Mouse (Mus musculus): Measurements from ENCODE around the gene Kif16b. TPM values are rescaled to one million over a fixed set of nuclear protein-coding genes. Genes with fewer than 3 reads are reported as not detected.

The Kif16b gene
- polyA plus RNA-seq, 1 experiment from 2014 or later, result 8.0 TPM

GRCm38 (mm10) chr2:142879257-142879818 lies 22.0 kb downstream of the Kif16b start:
- Histone ChIP-seq H3K36me3 (ENCODE audit: control insufficient read depth, insufficient read depth, low read length) (no peaks in the 10 kb centered on the region), H3K4me2 (replicated peaks; ENCODE audit: low read depth) (no peak overlapping the region), H3K27me3 (ENCODE audit: control insufficient read depth, insufficient read depth, low read length) (no peaks in the 10 kb centered on the region), H3K9me3 (ENCODE audit: control insufficient read depth, low read length) (no peaks in the 10 kb centered on the region), H3K9ac (ENCODE audit: low read length) (no peak overlapping the region), H3K4me1 (replicated peaks; ENCODE audit: control insufficient read depth, insufficient read depth) (0 out of 2 replicates have a peak, but pooled peaks cover 4% of the 10 kb centered on the region), H3K27ac (replicated peaks) (no peak overlapping the region), H3K4me3 (ENCODE audit: low read depth, low read length) (no peak overlapping the region)
- DNase-seq (ENCODE audit: low spot score), result no peak
- 68% methylated on average over 8 of the region's 8 CpGs for WGBS
- TF ChIP-seq CTCF (IDR thresholded peaks at IDR 0.05; ENCODE audit: low read depth), result no peak
- no peak for TF ChIP-seq EP300 (optimal IDR thresholded peaks at IDR 0.05)
- ATAC-seq (ENCODE audit: low FRiP score, low TSS enrichment), result 0 out of 2 replicates have a peak, but pooled peaks have one; percentile 29

DNA sequence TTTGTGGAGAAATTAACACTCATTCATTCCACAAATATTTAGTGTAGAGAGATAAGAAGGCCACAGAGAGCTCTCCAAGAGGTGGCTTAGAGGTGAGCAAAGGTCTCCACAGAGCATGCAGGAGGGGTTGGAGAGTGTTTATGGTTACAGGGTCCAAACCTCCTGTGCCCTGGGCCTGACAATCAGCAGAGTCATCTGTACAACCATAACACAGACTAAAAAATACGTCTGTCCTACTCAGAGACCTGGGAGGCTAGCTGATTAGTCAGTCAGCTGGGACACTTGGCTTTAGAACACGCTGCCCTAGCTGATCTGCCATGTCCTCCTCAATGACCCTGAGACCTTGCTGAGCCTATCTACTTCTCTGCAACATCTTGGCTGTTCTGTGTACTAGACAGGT lies 24.7 kb downstream of the Kif16b start:
- Histone ChIP-seq H3K36me3 (ENCODE audit: control insufficient read depth, insufficient read depth, low read length) (no peaks in the 10 kb centered on the region), H3K4me1 (replicated peaks; ENCODE audit: control insufficient read depth, insufficient read depth) (no peaks in the 10 kb centered on the region), H3K27me3 (ENCODE audit: control insufficient read depth, insufficient read depth, low read length) (no peaks in the 10 kb centered on the region), H3K4me3 (ENCODE audit: low read depth, low read length) (no peak overlapping the region), H3K4me2 (replicated peaks; ENCODE audit: low read depth) (no peak overlapping the region), H3K9me3 (ENCODE audit: control insufficient read depth, low read length) (no peaks in the 10 kb centered on the region), H3K27ac (replicated peaks) (no peak overlapping the region), H3K9ac (ENCODE audit: low read length) (no peak overlapping the region)
- no peak for TF ChIP-seq EP300 (optimal IDR thresholded peaks at IDR 0.05)
- no peak for TF ChIP-seq CTCF (IDR thresholded peaks at IDR 0.05; ENCODE audit: low read depth)
- WGBS, result 53% methylated on average over 2 of the region's 2 CpGs
- no peak for ATAC-seq (ENCODE audit: low FRiP score, low TSS enrichment)
- no peak for DNase-seq (ENCODE audit: low spot score)

DNA sequence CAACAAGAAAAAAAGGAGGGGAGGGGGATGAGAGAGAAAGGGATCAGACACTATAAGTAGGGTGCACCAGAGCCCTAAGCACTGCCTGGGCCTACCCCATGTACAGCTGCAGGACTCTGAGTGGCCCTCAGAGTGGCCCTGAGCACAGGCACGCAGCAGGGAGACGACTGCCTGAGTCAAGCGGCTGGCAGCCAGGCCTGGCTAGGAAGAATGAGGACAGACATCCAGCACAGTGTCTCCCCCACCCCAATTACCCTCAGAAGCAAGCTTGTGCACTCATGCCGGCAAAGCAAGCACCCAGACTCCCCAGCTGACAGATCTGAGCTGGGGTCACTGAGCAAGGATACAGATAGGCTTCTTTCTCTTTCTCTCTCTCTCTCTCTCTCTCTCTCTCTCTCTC lies 25.4 kb downstream of the Kif16b start:
- H3K27me3 ChIP-seq (ENCODE audit: control insufficient read depth, insufficient read depth, low read length), result no peaks in the 10 kb centered on the region
- H3K4me2 ChIP-seq (replicated peaks; ENCODE audit: low read depth), result no peak overlapping the region
- no peaks in the 10 kb centered on the region for H3K9me3 ChIP-seq (ENCODE audit: control insufficient read depth, low read length)
- DNase-seq (ENCODE audit: low spot score) (no peak), ATAC-seq (ENCODE audit: low FRiP score, low TSS enrichment) (no peak)
- WGBS, result 66% methylated on average over 4 of the region's 4 CpGs
- no peak overlapping the region for H3K4me3 ChIP-seq (ENCODE audit: low read depth, low read length)
- no peak overlapping the region for H3K9ac ChIP-seq (ENCODE audit: low read length)
- no peak for TF ChIP-seq CTCF (IDR thresholded peaks at IDR 0.05; ENCODE audit: low read depth)
- TF ChIP-seq EP300 (optimal IDR thresholded peaks at IDR 0.05), result no peak
- H3K4me1 ChIP-seq (replicated peaks; ENCODE audit: control insufficient read depth, insufficient read depth), result no peaks in the 10 kb centered on the region
- no peak overlapping the region for H3K27ac ChIP-seq (replicated peaks)
- no peaks in the 10 kb centered on the region for H3K36me3 ChIP-seq (ENCODE audit: control insufficient read depth, insufficient read depth, low read length)

DNA sequence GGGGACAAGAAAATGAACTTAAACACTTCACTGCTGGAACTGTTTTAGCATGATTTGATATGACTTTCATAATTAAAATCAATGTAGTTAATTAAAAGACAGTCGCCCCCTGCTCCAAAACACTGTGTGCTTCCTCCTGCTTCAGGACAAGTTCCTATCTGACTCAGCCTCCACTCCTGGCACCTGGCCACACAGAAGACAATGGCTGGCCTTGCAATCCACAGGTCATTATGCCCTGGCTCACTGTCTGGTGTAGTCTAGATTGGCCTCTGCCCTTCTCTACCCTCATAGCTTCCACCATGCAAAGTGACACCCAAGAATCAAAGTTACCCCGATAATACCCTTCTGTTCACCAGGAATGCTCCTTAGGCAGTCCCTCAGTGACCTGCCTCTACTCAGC lies 26.8 kb downstream of the Kif16b start:
- no peak for DNase-seq (ENCODE audit: low spot score)

GRCm38 (mm10) chr2:142870055-142870454 lies 31.3 kb downstream of the Kif16b start:
- Histone ChIP-seq H3K36me3 (ENCODE audit: control insufficient read depth, insufficient read depth, low read length) (no peaks in the 10 kb centered on the region), H3K4me2 (replicated peaks; ENCODE audit: low read depth) (no peak overlapping the region), H3K9me3 (ENCODE audit: control insufficient read depth, low read length) (no peaks in the 10 kb centered on the region), H3K4me1 (replicated peaks; ENCODE audit: control insufficient read depth, insufficient read depth) (no peaks in the 10 kb centered on the region), H3K4me3 (ENCODE audit: low read depth, low read length) (no peak overlapping the region), H3K27me3 (ENCODE audit: control insufficient read depth, insufficient read depth, low read length) (no peaks in the 10 kb centered on the region), H3K27ac (replicated peaks) (no peak overlapping the region), H3K9ac (ENCODE audit: low read length) (no peak overlapping the region)
- ATAC-seq (ENCODE audit: low FRiP score, low TSS enrichment), result no peak
- WGBS, result 84% methylated on average over 8 of the region's 8 CpGs
- no peak for TF ChIP-seq CTCF (IDR thresholded peaks at IDR 0.05; ENCODE audit: low read depth)
- no peak for TF ChIP-seq EP300 (optimal IDR thresholded peaks at IDR 0.05)
- DNase-seq (ENCODE audit: low spot score), result no peak

More for the DNA sequence above, 26.8 kb downstream of the Kif16b start:
- WGBS, result 67% methylated on average over 2 of the region's 2 CpGs
- H3K9ac ChIP-seq (ENCODE audit: low read length), result no peak overlapping the region
- H3K4me2 ChIP-seq (replicated peaks; ENCODE audit: low read depth), result no peak overlapping the region
- no peaks in the 10 kb centered on the region for H3K4me1 ChIP-seq (replicated peaks; ENCODE audit: control insufficient read depth, insufficient read depth)
- H3K4me3 ChIP-seq (ENCODE audit: low read depth, low read length), result no peak overlapping the region
- no peak for ATAC-seq (ENCODE audit: low FRiP score, low TSS enrichment)
- H3K36me3 ChIP-seq (ENCODE audit: control insufficient read depth, insufficient read depth, low read length), result no peaks in the 10 kb centered on the region
- no peaks in the 10 kb centered on the region for H3K9me3 ChIP-seq (ENCODE audit: control insufficient read depth, low read length)
- no peaks in the 10 kb centered on the region for H3K27me3 ChIP-seq (ENCODE audit: control insufficient read depth, insufficient read depth, low read length)
- no peak overlapping the region for H3K27ac ChIP-seq (replicated peaks)
- TF ChIP-seq CTCF (IDR thresholded peaks at IDR 0.05; ENCODE audit: low read depth) (no peak), EP300 (optimal IDR thresholded peaks at IDR 0.05) (no peak)

GRCm38 (mm10) chr2:142867481-142867880 lies 33.9 kb downstream of the Kif16b start:
- DNase-seq (ENCODE audit: low spot score), result no peak
- H3K9me3 ChIP-seq (ENCODE audit: control insufficient read depth, low read length), result no peaks in the 10 kb centered on the region
- no peak for ATAC-seq (ENCODE audit: low FRiP score, low TSS enrichment)

More at GRCm38 (mm10) chr2:142867481-142867880, 33.9 kb downstream of the Kif16b start:
- no peak for TF ChIP-seq CTCF (IDR thresholded peaks at IDR 0.05; ENCODE audit: low read depth)
- no peak for TF ChIP-seq EP300 (optimal IDR thresholded peaks at IDR 0.05)
- no peaks in the 10 kb centered on the region for H3K27me3 ChIP-seq (ENCODE audit: control insufficient read depth, insufficient read depth, low read length)
- no peaks in the 10 kb centered on the region for H3K4me1 ChIP-seq (replicated peaks; ENCODE audit: control insufficient read depth, insufficient read depth)
- H3K36me3 ChIP-seq (ENCODE audit: control insufficient read depth, insufficient read depth, low read length), result no peaks in the 10 kb centered on the region; the same call in 1 of the 2 replicates
- no peak overlapping the region for H3K9ac ChIP-seq (ENCODE audit: low read length)
- no peak overlapping the region for H3K27ac ChIP-seq (replicated peaks)
- H3K4me2 ChIP-seq (replicated peaks; ENCODE audit: low read depth), result no peak overlapping the region
- H3K4me3 ChIP-seq (ENCODE audit: low read depth, low read length), result no peak overlapping the region
- WGBS, result 74% methylated on average over 2 of the region's 2 CpGs
